Mouse (Mus musculus): ENCODE measurements around the gene Psmc5. TPM values are rescaled to one million over a fixed set of nuclear protein-coding genes. Genes with fewer than 3 reads are reported as not detected.

Gene Psmc5
- polyA plus RNA-seq, 1 experiment from 2014 or later: 431 TPM

GRCm38 (mm10) chr11:106272644-106273310, 16.8 kb downstream of the Psmc5 start, which contains the start of gene Smarcd2:
Gene Smarcd2 (minus strand): TSS chr11:106272972.
- peaks cover 13% of the 10 kb centered on the region for H3K27me3 ChIP-seq (ENCODE audit: poor library complexity, severe bottlenecking)
- DNase-seq (ENCODE audit: extremely low spot score, low spot score): peak; percentile 100
- peaks cover 19% of the 10 kb centered on the region for H3K36me3 ChIP-seq (replicated peaks)
- H3K27ac ChIP-seq: peak within 1 kb of the TSS; percentile 98
- H3K4me1 ChIP-seq: peaks cover 65% of the 10 kb centered on the region
- H3K9me3 ChIP-seq: no peaks in the 10 kb centered on the region
- H3K4me3 ChIP-seq: peak within 1 kb of the TSS; percentile 98
- WGBS: under 1% methylated on average over 72 of the region's 72 CpGs

- H3K27me3 ChIP-seq (ENCODE audit: poor library complexity, severe bottlenecking): peaks cover 18% of the 10 kb centered on the region
- H3K27ac ChIP-seq: peak overlapping the region; percentile 98
- no peak for DNase-seq (ENCODE audit: extremely low spot score, low spot score)
- H3K4me1 ChIP-seq: peaks cover 60% of the 10 kb centered on the region
- H3K36me3 ChIP-seq (replicated peaks): peaks cover 13% of the 10 kb centered on the region
- WGBS: 19% methylated on average over 16 of the region's 16 CpGs
- peak overlapping the region; percentile 98 for H3K4me3 ChIP-seq
- no peaks in the 10 kb centered on the region for H3K9me3 ChIP-seq
These were observed 17.3 kb downstream of the Psmc5 start for GRCm38 (mm10) chr11:106273311-106273684.

- H3K27ac ChIP-seq: peak overlapping the region; percentile 98; the same call in 1 of the 2 replicates
- peak overlapping the region; percentile 98 for H3K4me3 ChIP-seq
- peaks cover 54% of the 10 kb centered on the region for H3K4me1 ChIP-seq
- H3K9me3 ChIP-seq: no peaks in the 10 kb centered on the region
- peaks cover 8% of the 10 kb centered on the region for H3K36me3 ChIP-seq (replicated peaks)
- 94% methylated on average over 6 of the region's 6 CpGs for WGBS
- DNase-seq (ENCODE audit: extremely low spot score, low spot score): no peak
- peaks cover 19% of the 10 kb centered on the region for H3K27me3 ChIP-seq (ENCODE audit: poor library complexity, severe bottlenecking)
These were observed 17.9 kb downstream of the Psmc5 start for GRCm38 (mm10) chr11:106273811-106274210.

GRCm38 (mm10) chr11:106274374-106274773, 18.4 kb downstream of the Psmc5 start:
- Histone ChIP-seq H3K4me3 (no peak overlapping the region), H3K4me1 (peaks cover 50% of the 10 kb centered on the region), H3K36me3 (replicated peaks) (peaks cover 3% of the 10 kb centered on the region), H3K27ac (no peak overlapping the region), H3K9me3 (no peaks in the 10 kb centered on the region), H3K27me3 (ENCODE audit: poor library complexity, severe bottlenecking) (peaks cover 19% of the 10 kb centered on the region)
- DNase-seq (ENCODE audit: extremely low spot score, low spot score): no peak
- 82% methylated on average over 1 of the region's 1 CpGs for whole genome bisulfite sequencing

- H3K4me1 ChIP-seq: peaks cover 49% of the 10 kb centered on the region
- no peak overlapping the region for H3K27ac ChIP-seq
- H3K9me3 ChIP-seq: no peaks in the 10 kb centered on the region
- 91% methylated on average over 7 of the region's 7 CpGs for WGBS
- no peak overlapping the region for H3K4me3 ChIP-seq
- DNase-seq (ENCODE audit: extremely low spot score, low spot score): no peak
- peaks cover 3% of the 10 kb centered on the region for H3K36me3 ChIP-seq (replicated peaks)
- H3K27me3 ChIP-seq (ENCODE audit: poor library complexity, severe bottlenecking): peaks cover 19% of the 10 kb centered on the region
These were observed 19.0 kb downstream of the Psmc5 start for GRCm38 (mm10) chr11:106274971-106275411.

- peak within 1 kb of the TSS; percentile 60; the same call in 1 of the 2 replicates for H3K27ac ChIP-seq
- DNase-seq (ENCODE audit: extremely low spot score, low spot score): peak; percentile 92
- no peaks in the 10 kb centered on the region for H3K36me3 ChIP-seq (replicated peaks)
- H3K9me3 ChIP-seq: no peaks in the 10 kb centered on the region
- peaks cover 34% of the 10 kb centered on the region for H3K4me1 ChIP-seq
- 15% methylated on average over 25 of the region's 25 CpGs for WGBS
- peaks cover 19% of the 10 kb centered on the region for H3K27me3 ChIP-seq (ENCODE audit: poor library complexity, severe bottlenecking)
- peak within 1 kb of the TSS; percentile 23 for H3K4me3 ChIP-seq
These were observed 20.5 kb downstream of the Psmc5 start, which contains the start of gene Tcam1 for GRCm38 (mm10) chr11:106276454-106276853. Gene Tcam1 (plus strand): TSS chr11:106276672.

GRCm38 (mm10) chr11:106282452-106282851, 26.5 kb downstream of the Psmc5 start:
- DNase-seq (ENCODE audit: extremely low spot score, low spot score): no peak
- H3K36me3 ChIP-seq (replicated peaks): no peaks in the 10 kb centered on the region
- H3K27ac ChIP-seq: no peak overlapping the region
- no peaks in the 10 kb centered on the region for H3K9me3 ChIP-seq
- H3K4me3 ChIP-seq: no peak overlapping the region
- no peaks in the 10 kb centered on the region; the same call in 1 of the 2 replicates for H3K4me1 ChIP-seq
- 88% methylated on average over 6 of the region's 6 CpGs for WGBS
- H3K27me3 ChIP-seq (ENCODE audit: poor library complexity, severe bottlenecking): peaks cover 9% of the 10 kb centered on the region

GRCm38 (mm10) chr11:106283371-106283770, 27.4 kb downstream of the Psmc5 start:
- Histone ChIP-seq H3K9me3 (no peaks in the 10 kb centered on the region), H3K4me3 (no peak overlapping the region), H3K27me3 (ENCODE audit: poor library complexity, severe bottlenecking) (no peaks in the 10 kb centered on the region), H3K27ac (no peak overlapping the region), H3K36me3 (replicated peaks) (no peaks in the 10 kb centered on the region), H3K4me1 (no peaks in the 10 kb centered on the region; the same call in 1 of the 2 replicates)
- DNase-seq (ENCODE audit: extremely low spot score, low spot score): no peak
- 84% methylated on average over 4 of the region's 4 CpGs for WGBS

- H3K36me3 ChIP-seq (replicated peaks): no peaks in the 10 kb centered on the region
- no peaks in the 10 kb centered on the region for H3K9me3 ChIP-seq
- no peaks in the 10 kb centered on the region for H3K27me3 ChIP-seq (ENCODE audit: poor library complexity, severe bottlenecking)
- H3K4me1 ChIP-seq: no peaks in the 10 kb centered on the region; the same call in 1 of the 2 replicates
- H3K4me3 ChIP-seq: no peak overlapping the region
- DNase-seq (ENCODE audit: extremely low spot score, low spot score): no peak
- H3K27ac ChIP-seq: no peak overlapping the region
- 83% methylated on average over 8 of the region's 8 CpGs for WGBS
These were observed 28.2 kb downstream of the Psmc5 start for GRCm38 (mm10) chr11:106284126-106284525.

GRCm38 (mm10) chr11:106286206-106286605, 30.3 kb downstream of the Psmc5 start:
- Histone ChIP-seq H3K27me3 (ENCODE audit: poor library complexity, severe bottlenecking) (no peaks in the 10 kb centered on the region), H3K9me3 (no peaks in the 10 kb centered on the region), H3K36me3 (replicated peaks) (no peaks in the 10 kb centered on the region), H3K4me3 (no peak overlapping the region), H3K4me1 (no peaks in the 10 kb centered on the region; the same call in 1 of the 2 replicates), H3K27ac (no peak overlapping the region)
- WGBS: 91% methylated on average over 7 of the region's 7 CpGs
- DNase-seq (ENCODE audit: extremely low spot score, low spot score): no peak

- Histone ChIP-seq H3K4me3 (no peak overlapping the region), H3K36me3 (replicated peaks) (no peaks in the 10 kb centered on the region), H3K27me3 (ENCODE audit: poor library complexity, severe bottlenecking) (no peaks in the 10 kb centered on the region), H3K27ac (no peak overlapping the region), H3K9me3 (no peaks in the 10 kb centered on the region), H3K4me1 (no peaks in the 10 kb centered on the region; the same call in 1 of the 2 replicates)
- 83% methylated on average over 11 of the region's 11 CpGs for WGBS
- DNase-seq (ENCODE audit: extremely low spot score, low spot score): no peak
These were observed 31.0 kb downstream of the Psmc5 start for GRCm38 (mm10) chr11:106286987-106287386.

- 84% methylated on average over 8 of the region's 8 CpGs for WGBS
- DNase-seq (ENCODE audit: extremely low spot score, low spot score): no peak
- no peaks in the 10 kb centered on the region for H3K4me1 ChIP-seq
- no peak overlapping the region for H3K27ac ChIP-seq
- H3K27me3 ChIP-seq (ENCODE audit: poor library complexity, severe bottlenecking): no peaks in the 10 kb centered on the region
- H3K36me3 ChIP-seq (replicated peaks): no peaks in the 10 kb centered on the region
- no peak overlapping the region for H3K4me3 ChIP-seq
- peaks cover 2% of the 10 kb centered on the region; the same call in 1 of the 2 replicates for H3K9me3 ChIP-seq
These were observed 33.4 kb downstream of the Psmc5 start for GRCm38 (mm10) chr11:106289369-106289768.

- Histone ChIP-seq H3K4me3 (no peak overlapping the region), H3K27ac (no peak overlapping the region), H3K27me3 (ENCODE audit: poor library complexity, severe bottlenecking) (no peaks in the 10 kb centered on the region), H3K4me1 (no peaks in the 10 kb centered on the region), H3K36me3 (replicated peaks) (no peaks in the 10 kb centered on the region), H3K9me3 (peaks cover 2% of the 10 kb centered on the region; the same call in 1 of the 2 replicates)
- 89% methylated on average over 5 of the region's 5 CpGs for WGBS
- no peak for DNase-seq (ENCODE audit: extremely low spot score, low spot score)
These were observed 34.4 kb downstream of the Psmc5 start for GRCm38 (mm10) chr11:106290376-106290775.
